Mouse (Mus musculus) heart, adult 2 months (tissue): ENCODE data around the gene Mrpl38.
"Not testable (repeated sequence)": the region's sequence is repeated elsewhere in the genome, so short reads cannot be mapped to it uniquely, and the experiment has no call there.

Experiments used
- CTCF ChIP-seq: fragments of 200-600 bp; IDR thresholded peaks from 2 replicates; pipeline ENCODE4 v1.8.1; 2022; ENCODE audit warnings: antibody characterized with exemption, mild to moderate bottlenecking, moderate library complexity
- POLR2A ChIP-seq: fragments of 200-500 bp; IDR thresholded peaks from 2 replicates; pipeline ENCODE4 v1.6.1; 2011; ENCODE audit warnings: mild to moderate bottlenecking, low read depth, low read length, control low read depth; ENCODE audit not compliant: insufficient read depth

DNA sequence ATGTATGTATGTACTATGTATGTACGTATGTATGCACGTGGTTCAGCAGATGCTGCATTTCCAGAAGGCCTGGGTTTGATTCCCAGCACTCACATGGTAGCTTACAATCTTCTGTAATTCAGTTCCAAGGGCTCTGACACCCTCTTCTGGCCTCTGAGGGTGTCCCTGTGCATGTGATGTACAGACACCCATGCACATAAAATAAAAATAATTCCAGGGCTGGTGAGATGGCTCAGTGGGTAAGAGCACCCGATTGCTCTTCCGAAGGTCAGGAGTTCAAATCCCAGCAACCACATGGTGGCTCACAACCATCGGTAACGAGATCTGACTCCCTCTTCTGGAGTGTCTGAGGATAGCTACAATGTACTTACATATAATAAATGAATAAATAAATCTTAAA lies 45.7 kb downstream of the Mrpl38 start:
- not testable (repeated sequence) for TF ChIP-seq CTCF, POLR2A
